Mouse (Mus musculus): Measurements from ENCODE around the gene Slc5a10.
"Not testable (repeated sequence)": the region's sequence is repeated elsewhere in the genome, so short reads cannot be mapped to it uniquely, and the experiment has no call there.

Slc5a10 gene

GRCm38 (mm10) chr11:61649626-61650025 is 71.0 kb downstream of the Slc5a10 start:
- no peak for DNase-seq (ENCODE audit: extremely low spot score, low spot score)

- no peak for DNase-seq (ENCODE audit: extremely low spot score, low spot score)
Measured at GRCm38 (mm10) chr11:61649163-61649580, 71.5 kb downstream of the Slc5a10 start.

GRCm38 (mm10) chr11:61648749-61649115 is 71.9 kb downstream of the Slc5a10 start:
- DNase-seq (ENCODE audit: extremely low spot score, low spot score): no peak

- DNase-seq (ENCODE audit: extremely low spot score, low spot score): no peak
Measured at GRCm38 (mm10) chr11:61647956-61648748, 72.5 kb downstream of the Slc5a10 start.

GRCm38 (mm10) chr11:61647110-61647910 is 73.3 kb downstream of the Slc5a10 start:
- DNase-seq (ENCODE audit: extremely low spot score, low spot score): no peak

- DNase-seq (ENCODE audit: extremely low spot score, low spot score): no peak
Measured at GRCm38 (mm10) chr11:61646499-61647039, 74.1 kb downstream of the Slc5a10 start.

DNA sequence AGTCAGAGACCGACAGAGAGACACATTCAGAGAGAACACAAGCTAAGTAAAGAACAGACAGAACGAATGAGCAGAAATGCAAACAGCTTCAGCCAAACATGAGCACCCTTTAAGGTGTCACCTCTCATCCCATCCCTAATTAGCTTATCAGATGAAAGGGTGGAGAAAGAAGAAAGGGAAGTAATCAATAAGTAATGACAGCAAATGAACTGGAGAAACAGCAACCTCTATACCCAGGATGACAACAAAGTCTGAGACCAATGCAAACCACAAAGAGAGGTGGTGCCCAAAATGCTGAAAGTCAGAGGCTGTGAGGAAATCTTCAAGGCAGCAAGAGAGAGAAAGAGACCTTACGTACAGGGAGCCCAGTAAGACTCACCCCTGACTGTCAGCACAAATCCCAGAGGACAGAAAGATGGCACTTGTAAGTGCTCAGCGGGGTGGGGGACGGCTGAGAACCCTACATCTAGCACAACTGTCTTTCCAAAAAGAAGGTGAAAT is 75.2 kb downstream of the Slc5a10 start:
- no peak for DNase-seq (ENCODE audit: extremely low spot score, low spot score)

GRCm38 (mm10) chr11:61644576-61645326 is 75.9 kb downstream of the Slc5a10 start:
- DNase-seq (ENCODE audit: extremely low spot score, low spot score): no peak

GRCm38 (mm10) chr11:61643184-61643961 is 77.3 kb downstream of the Slc5a10 start:
- DNase-seq (ENCODE audit: extremely low spot score, low spot score): no peak

GRCm38 (mm10) chr11:61642106-61642505 is 78.5 kb downstream of the Slc5a10 start:
- no peak for DNase-seq (ENCODE audit: extremely low spot score, low spot score)

- not testable (repeated sequence) for DNase-seq (ENCODE audit: extremely low spot score, low spot score)
Measured at GRCm38 (mm10) chr11:61640585-61640984, 80.0 kb downstream of the Slc5a10 start.

DNA sequence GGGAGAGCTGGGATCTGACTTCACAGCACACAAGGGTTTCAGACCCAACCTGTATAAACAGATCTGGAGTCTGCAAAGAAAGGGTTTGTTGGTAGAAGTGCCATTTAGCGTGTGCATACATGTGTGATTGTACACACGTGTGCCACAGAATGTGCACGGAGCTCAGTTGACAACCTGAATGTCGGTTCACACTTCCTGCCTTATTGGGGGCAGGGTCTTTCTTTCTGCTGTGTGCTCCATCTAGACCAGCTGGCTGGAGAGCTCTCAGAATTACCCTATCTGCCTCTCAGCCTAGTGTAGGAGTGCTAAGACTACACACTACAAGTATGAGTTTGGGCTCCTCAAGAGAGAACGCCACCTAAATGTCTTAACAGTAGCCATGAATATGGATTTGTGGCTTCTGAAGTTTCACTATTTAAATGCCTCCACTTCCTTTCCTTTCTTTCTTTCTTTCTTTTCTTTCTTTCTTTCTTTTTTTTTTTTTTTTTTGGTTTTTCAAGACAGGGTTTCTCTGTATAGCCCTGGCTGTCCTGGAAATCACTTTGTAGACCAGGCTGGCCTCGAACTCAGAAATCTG is 80.9 kb downstream of the Slc5a10 start:
- DNase-seq (ENCODE audit: extremely low spot score, low spot score): no peak

GRCm38 (mm10) chr11:61638764-61639536 is 81.7 kb downstream of the Slc5a10 start:
- DNase-seq (ENCODE audit: extremely low spot score, low spot score): no peak

- DNase-seq (ENCODE audit: extremely low spot score, low spot score): no peak
Measured at GRCm38 (mm10) chr11:61637856-61638255, 82.8 kb downstream of the Slc5a10 start.

DNA sequence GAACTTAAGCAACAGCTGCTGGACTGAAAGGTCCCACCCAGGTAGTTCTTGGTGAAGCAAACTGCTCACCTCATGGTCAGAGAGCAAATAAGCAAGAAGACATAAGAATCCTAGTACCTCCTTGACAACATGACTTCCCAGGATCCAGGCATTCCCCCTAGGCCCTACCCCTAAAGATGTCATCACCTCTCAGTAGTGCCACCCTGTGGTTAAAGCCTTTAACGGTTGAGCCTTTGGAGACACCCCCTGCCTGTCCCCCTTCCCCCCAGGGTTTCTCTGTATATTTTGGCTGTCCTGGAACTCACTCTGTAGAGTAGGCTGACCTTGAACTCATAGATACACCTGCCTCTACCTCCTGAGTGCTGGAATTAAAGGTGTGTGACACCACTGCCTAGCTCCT is 83.2 kb downstream of the Slc5a10 start:
- no peak for DNase-seq (ENCODE audit: extremely low spot score, low spot score)

- DNase-seq (ENCODE audit: extremely low spot score, low spot score): not testable (repeated sequence)
Measured at GRCm38 (mm10) chr11:61636309-61636708, 84.3 kb downstream of the Slc5a10 start.

DNA sequence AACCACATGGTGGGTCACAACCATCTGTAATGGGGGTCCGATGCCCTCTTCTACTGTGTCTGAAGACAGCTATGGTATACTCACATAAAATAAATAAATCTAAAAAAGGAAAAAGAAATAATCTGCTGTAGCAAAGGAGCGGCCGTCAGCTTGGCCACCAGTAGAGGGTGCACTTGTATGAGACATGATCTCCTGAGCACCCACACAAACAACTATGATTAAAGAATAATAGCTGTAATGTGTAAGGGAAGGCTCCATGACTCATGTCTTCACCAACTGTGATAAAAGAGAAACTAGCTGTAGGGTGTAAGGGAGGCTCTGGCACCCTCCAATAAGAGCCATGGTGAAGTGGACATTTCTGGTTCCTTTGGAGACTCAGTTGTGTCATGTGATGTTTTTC is 91.0 kb downstream of the Slc5a10 start:
- DNase-seq (ENCODE audit: extremely low spot score, low spot score): no peak

- no peak for DNase-seq (ENCODE audit: extremely low spot score, low spot score)
Measured at GRCm38 (mm10) chr11:61626509-61626908, 94.1 kb downstream of the Slc5a10 start.

DNA sequence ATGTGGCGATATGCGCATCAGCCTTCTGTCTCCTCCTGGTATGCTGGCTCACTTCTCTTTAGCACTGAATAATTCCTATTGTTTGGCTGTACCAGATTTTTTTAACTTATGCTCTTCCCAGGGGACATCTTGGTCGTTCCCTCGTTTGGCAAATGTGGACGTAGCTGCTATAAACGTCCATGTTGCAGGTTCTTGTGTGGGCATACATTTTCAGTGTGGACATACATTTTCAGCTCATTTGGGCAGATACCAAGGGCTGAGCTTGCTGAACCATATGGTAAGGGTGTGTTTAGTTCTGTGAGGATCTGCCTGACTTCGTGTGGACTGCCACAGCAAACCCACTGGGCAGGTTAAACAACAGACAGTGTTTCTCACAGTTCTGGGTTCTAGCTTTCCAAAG is 95.5 kb downstream of the Slc5a10 start:
- no peak for DNase-seq (ENCODE audit: extremely low spot score, low spot score)
